8 mouse cellular contexts compared by ENCODE assay signal in the genomic region with DNA sequence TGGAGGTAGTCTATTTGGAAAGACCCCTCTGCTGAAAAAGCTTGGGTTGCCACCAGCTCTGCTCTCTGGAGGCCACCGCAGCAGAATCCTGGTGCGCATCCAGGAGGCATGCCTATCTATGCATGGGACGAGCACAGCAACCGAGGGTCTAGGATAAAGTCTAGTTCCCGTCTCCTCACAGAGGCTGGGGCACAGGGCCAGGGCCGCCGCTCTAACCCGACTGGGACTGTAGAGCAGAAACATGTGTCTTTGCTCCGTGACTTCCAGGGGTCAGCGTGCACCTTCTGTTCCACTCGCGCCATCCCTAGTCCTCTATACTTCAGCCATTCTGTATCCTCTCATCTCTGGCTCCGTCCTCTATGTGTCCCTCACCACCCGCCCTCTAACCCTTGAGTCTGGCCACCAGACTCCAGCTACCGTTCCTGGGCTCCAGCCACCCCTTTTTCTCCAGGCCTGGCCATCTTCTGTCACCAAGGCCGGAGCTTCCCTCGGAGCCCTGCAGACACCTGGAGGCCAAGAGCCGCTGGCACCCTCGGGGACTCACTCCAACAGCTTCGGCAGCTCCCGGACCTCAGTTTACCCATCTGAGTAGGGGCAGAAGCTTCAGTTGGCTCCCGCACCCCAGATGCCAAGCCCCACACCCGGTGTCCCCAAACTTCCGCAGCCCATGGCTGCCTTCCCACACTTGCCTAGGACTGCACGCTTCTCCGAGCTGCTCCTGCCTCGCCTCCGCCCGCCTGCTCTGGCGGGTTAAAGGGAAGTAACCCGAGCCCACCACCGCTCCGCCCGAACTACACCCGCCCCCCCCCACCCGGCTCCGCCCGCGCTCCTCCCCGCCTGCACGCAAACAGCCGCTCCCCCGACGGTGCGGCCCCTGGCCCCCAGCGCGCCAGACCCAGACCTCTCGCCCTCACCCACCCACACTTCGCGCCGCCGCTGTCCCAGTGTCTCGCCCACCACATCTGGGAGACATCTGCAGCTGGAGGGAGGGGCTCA. TPM values are rescaled to one million over a fixed set of nuclear protein-coding genes. Genes with fewer than 3 reads are reported as not detected.
A peak's percentile ranks its signal among the peaks of the same experiment; 100 is the strongest.
DNase-seq lines count a peak whose midpoint lies in the region; ATAC-seq and TF ChIP-seq lines count a peak whose summit lies in the region.

No protein-coding gene starts in this region.

- peak overlapping the region; percentile 25 for H3K4me3 ChIP-seq in forebrain, embryonic 14.5 days (ENCODE audit: low read depth, low read length)
- peak overlapping the region; percentile 26 for H3K4me3 ChIP-seq in hindbrain, embryonic 11.5 days (ENCODE audit: low read depth, low read length)
- peak overlapping the region; percentile 51 for H3K4me3 ChIP-seq in lung, adult 2 months (replicated peaks; ENCODE audit: extremely low read depth, low read depth, low read length)

- H3K9ac ChIP-seq in forebrain, embryonic 14.5 days (ENCODE audit: low read length): peak overlapping the region; percentile 35; the same call in 1 of the 2 replicates
- H3K9ac ChIP-seq in hindbrain, embryonic 11.5 days (ENCODE audit: low read depth, low read length): peak overlapping the region; percentile 8; the same call in 1 of the 2 replicates

- peaks cover 9% of the 10 kb centered on the region for H3K27me3 ChIP-seq in forebrain, embryonic 14.5 days (replicated peaks; ENCODE audit: control insufficient read depth, insufficient read depth, low read length)
- H3K27me3 ChIP-seq in hindbrain, embryonic 11.5 days (ENCODE audit: control insufficient read depth, insufficient read depth, low read length): peaks cover 4% of the 10 kb centered on the region; the same call in 1 of the 2 replicates

- H3K4me1 ChIP-seq in forebrain, embryonic 14.5 days (ENCODE audit: control insufficient read depth, insufficient read depth, low read length): 0 out of 2 replicates have a peak, but pooled peaks cover 3% of the 10 kb centered on the region
- no peaks in the 10 kb centered on the region; the same call in 1 of the 2 replicates for H3K4me1 ChIP-seq in hindbrain, embryonic 11.5 days (replicated peaks; ENCODE audit: control insufficient read depth, insufficient read depth, low read length)
- H3K4me1 ChIP-seq in lung, adult 2 months (ENCODE audit: control insufficient read depth, insufficient read depth, low read length): no peaks in the 10 kb centered on the region

- no peaks in the 10 kb centered on the region for H3K36me3 ChIP-seq in forebrain, embryonic 14.5 days (ENCODE audit: control insufficient read depth, insufficient read depth, low read length)
- H3K36me3 ChIP-seq in hindbrain, embryonic 11.5 days (ENCODE audit: control insufficient read depth, insufficient read depth, low read length): no peaks in the 10 kb centered on the region

- DNase-seq in thymus, postnatal 4 days: peak; percentile 29
- no peak for DNase-seq in thymus, adult 18-20 months
- peak; percentile 44 for DNase-seq in forebrain, embryonic 14.5 days (ENCODE audit: low spot score)
- peak; percentile 68 for DNase-seq in hindbrain, embryonic 11.5 days (ENCODE audit: low spot score)
- no peak for DNase-seq in lung, adult 2 months
- peak; percentile 48 for DNase-seq in retina, embryonic 14.5 days (ENCODE audit: low spot score)
- DNase-seq in left cerebral cortex, postnatal 14 days (ENCODE audit: low spot score in 2 of 2): no peak

- TF ChIP-seq CTCF in lung, adult 2 months (IDR thresholded peaks at IDR 0.05; ENCODE audit: insufficient read depth, low read length): no peak

- no peak overlapping the region for H3K27ac ChIP-seq in forebrain, embryonic 14.5 days (ENCODE audit: low read depth, low read length)
- no peak overlapping the region for H3K27ac ChIP-seq in hindbrain, embryonic 11.5 days (ENCODE audit: low read depth, low read length)

- WGBS in forebrain, embryonic 14.5 days: 11% methylated on average over 53 of the region's 53 CpGs
- 21% methylated on average over 30 of the region's 53 CpGs for WGBS in hindbrain, embryonic 11.5 days
- 12% methylated on average over 53 of the region's 53 CpGs for WGBS in lung, adult 2 months

- TF ChIP-seq POLR2A in lung, adult 2 months (IDR thresholded peaks at IDR 0.05; ENCODE audit: borderline replicate concordance, extremely low read depth, low read depth, low read length): peak; percentile 54; the same call in 1 of the 2 replicates

- no peaks in the 10 kb centered on the region for H3K9me3 ChIP-seq in forebrain, embryonic 14.5 days (replicated peaks; ENCODE audit: control insufficient read depth, low read length)
- H3K9me3 ChIP-seq in hindbrain, embryonic 11.5 days (ENCODE audit: control insufficient read depth, low read length): no peaks in the 10 kb centered on the region

- intact Hi-C loops in left cerebral cortex, postnatal 14 days (cut with DNase I): no loop called here

- peak overlapping the region; percentile 52 for H3K4me2 ChIP-seq in forebrain, embryonic 14.5 days (ENCODE audit: low read length)
- peak overlapping the region; percentile 67 for H3K4me2 ChIP-seq in hindbrain, embryonic 11.5 days (replicated peaks; ENCODE audit: low read depth, low read length)

- no peak for ATAC-seq in forebrain, embryonic 14.5 days
- no peak for ATAC-seq in hindbrain, embryonic 11.5 days (ENCODE audit: low FRiP score)
- ATAC-seq in megakaryocyte-erythroid progenitor cell, adult 5-6 weeks (replicated peaks; ENCODE audit: low FRiP score, low TSS enrichment, poor library complexity, severe bottlenecking): no peak

RNA-seq across cellular contexts. Expression of a gene that starts 13.1 kb away (rescaled TPM):
- polyA plus RNA-seq in forebrain, embryonic 14.5 days (2014; fragmentation: Nextera tagmentation; extraction: Ambion mirVana): 2.7 and 4.2 TPM in 2 replicates
- polyA plus RNA-seq in hindbrain, embryonic 11.5 days (2014; fragmentation: Nextera tagmentation; extraction: Ambion mirVana): 4.9 and 6.2 TPM in 2 replicates
- polyA plus RNA-seq in lung, adult 2 months (2012; rRNA removed): 72.8 and 80.7 TPM in 2 replicates
- 1 to 10 TPM; 8.0 to 9.2 TPM for total RNA-seq in left cerebral cortex, postnatal 14 days (2021)
- total RNA-seq in megakaryocyte-erythroid progenitor cell, adult 5-6 weeks (2014; fragmentation: Nextera tagmentation): 1.5 TPM in 1 of 2 replicates, not detected in the other
- not detected in 2 replicates for total RNA-seq in megakaryocyte-erythroid progenitor cell, adult 5-6 weeks (2017)

RNA-seq across cellular contexts. Expression of a gene that starts 37.2 kb away (rescaled TPM):
- polyA plus RNA-seq in forebrain, embryonic 14.5 days (2014; fragmentation: Nextera tagmentation; extraction: Ambion mirVana): 1.9 and 2.2 TPM in 2 replicates
- 0.42 and 0.78 TPM in 2 replicates for polyA plus RNA-seq in hindbrain, embryonic 11.5 days (2014; fragmentation: Nextera tagmentation; extraction: Ambion mirVana)
- polyA plus RNA-seq in lung, adult 2 months (2012; rRNA removed): 7.6 and 8.6 TPM in 2 replicates
- total RNA-seq in left cerebral cortex, postnatal 14 days (2021): 1 to 10 TPM; 1.3 to 1.8 TPM
- total RNA-seq in megakaryocyte-erythroid progenitor cell, adult 5-6 weeks (2014; fragmentation: Nextera tagmentation): not detected in 2 replicates
- total RNA-seq in megakaryocyte-erythroid progenitor cell, adult 5-6 weeks (2017): 1.2 TPM in 1 of 2 replicates, not detected in the other

RNA-seq across cellular contexts. Expression of a gene that starts 54.2 kb away (rescaled TPM):
- not detected in 2 replicates for polyA plus RNA-seq in forebrain, embryonic 14.5 days (2014; fragmentation: Nextera tagmentation; extraction: Ambion mirVana)
- not detected in 2 replicates for polyA plus RNA-seq in hindbrain, embryonic 11.5 days (2014; fragmentation: Nextera tagmentation; extraction: Ambion mirVana)
- 18.8 and 27.6 TPM in 2 replicates for polyA plus RNA-seq in lung, adult 2 months (2012; rRNA removed)
- under 1 TPM; 0.37 to 0.78 TPM for total RNA-seq in left cerebral cortex, postnatal 14 days (2021)
- not detected in 2 replicates for total RNA-seq in megakaryocyte-erythroid progenitor cell, adult 5-6 weeks (2014; fragmentation: Nextera tagmentation)
- not detected in 2 replicates for total RNA-seq in megakaryocyte-erythroid progenitor cell, adult 5-6 weeks (2017)

Comparison
In these comparisons a context has a peak if more than half of its experiments do, and no peak if none do; other contexts are left out.
1. DNase-seq: peak in thymus, postnatal 4 days (single experiment), forebrain, embryonic 14.5 days (single experiment), hindbrain, embryonic 11.5 days (single experiment) and retina, embryonic 14.5 days (single experiment); none in thymus, adult 18-20 months (0 of 2), lung, adult 2 months (single experiment) and left cerebral cortex, postnatal 14 days (0 of 2).
2. RNA of a gene that starts 13.1 kb away (polyA plus RNA-seq): 72.8 to 80.7 TPM in lung, adult 2 months; 4.9 to 6.2 TPM in hindbrain, embryonic 11.5 days and 2.7 to 4.2 TPM in forebrain, embryonic 14.5 days; every median in the first group is over 10 times any median in the second.
3. RNA of a gene that starts 54.2 kb away (polyA plus RNA-seq): 18.8 to 27.6 TPM in lung, adult 2 months; not detected in forebrain, embryonic 14.5 days and not detected in hindbrain, embryonic 11.5 days; every median in the first group is over 10 times any median in the second.
4. Peak in every context shown above with its lines, with median percentiles within 50 percentile points of each other: H3K4me3 ChIP-seq.